Mouse (Mus musculus) ovary, postnatal 14 days (tissue): Measurements from ENCODE around the gene Ntn4.
"Not testable (repeated sequence)": the region's sequence is repeated elsewhere in the genome, so short reads cannot be mapped to it uniquely, and the experiment has no call there.

Experiments
- DNase-seq: peaks from one replicate; pipeline ENCODE4 v3.0.0; 2022; ENCODE audit warnings: low spot score

Ntn4 gene

GRCm38 (mm10) chr10:93683896-93684295 lies 43.4 kb downstream of the Ntn4 start:
- no peak for DNase-seq

DNA sequence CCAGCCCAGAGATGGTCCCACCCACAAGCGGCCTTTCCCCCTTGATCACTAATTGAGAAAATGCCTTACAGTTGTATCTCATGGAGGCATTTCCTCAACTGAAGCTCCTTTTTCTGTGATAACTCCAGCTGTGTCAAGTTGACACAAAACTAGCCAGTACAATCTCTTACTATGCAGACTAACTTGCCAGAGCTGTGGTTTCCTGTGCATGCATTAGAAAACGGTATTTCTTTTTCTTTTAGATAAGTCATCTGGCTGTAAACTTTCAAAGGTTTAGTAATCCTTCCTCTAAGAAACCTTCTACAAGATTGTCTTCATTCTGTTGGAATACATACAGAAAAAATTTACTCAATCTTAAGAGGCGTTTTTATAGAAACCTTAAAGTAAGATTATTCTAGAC lies 44.9 kb downstream of the Ntn4 start:
- not testable (repeated sequence) for DNase-seq

DNA sequence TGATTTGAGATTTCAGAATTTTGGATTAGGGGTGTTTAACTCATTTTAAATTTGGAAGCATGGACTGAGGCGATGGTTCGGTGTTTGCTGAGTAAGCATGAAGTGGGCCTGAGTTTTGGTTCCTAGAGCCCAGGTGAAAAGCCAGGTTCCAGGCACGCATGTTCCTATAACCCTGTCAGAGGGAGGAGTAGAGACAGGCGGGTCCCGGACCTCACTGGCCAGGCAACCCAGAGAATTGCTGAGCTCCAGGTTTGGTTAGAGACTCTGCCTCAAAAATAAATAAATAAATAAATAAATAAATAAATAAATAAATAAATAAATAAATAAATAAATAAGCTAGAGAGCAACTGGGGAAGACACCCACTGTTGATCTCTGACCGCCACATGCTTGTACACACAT lies 46.1 kb downstream of the Ntn4 start:
- no peak for DNase-seq

DNA sequence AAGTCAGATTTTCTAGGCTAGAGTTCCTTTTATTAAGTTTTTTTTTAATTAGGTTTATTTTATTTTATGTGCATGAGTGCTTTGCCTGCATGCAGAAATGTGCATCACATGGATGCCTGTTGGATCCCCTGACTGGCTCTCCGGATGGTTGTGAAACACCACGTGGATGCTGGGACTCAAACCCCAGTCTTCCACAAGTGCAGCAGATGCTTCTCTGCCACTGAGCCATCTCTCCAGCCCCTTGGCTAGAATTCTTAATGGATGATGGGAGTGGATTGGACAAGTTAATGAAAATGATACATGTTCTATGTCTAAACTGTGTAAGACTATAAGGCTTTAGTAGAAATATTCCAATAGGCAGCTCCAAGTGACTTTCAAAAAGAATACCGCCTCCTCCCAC lies 47.3 kb downstream of the Ntn4 start:
- DNase-seq: no peak

DNA sequence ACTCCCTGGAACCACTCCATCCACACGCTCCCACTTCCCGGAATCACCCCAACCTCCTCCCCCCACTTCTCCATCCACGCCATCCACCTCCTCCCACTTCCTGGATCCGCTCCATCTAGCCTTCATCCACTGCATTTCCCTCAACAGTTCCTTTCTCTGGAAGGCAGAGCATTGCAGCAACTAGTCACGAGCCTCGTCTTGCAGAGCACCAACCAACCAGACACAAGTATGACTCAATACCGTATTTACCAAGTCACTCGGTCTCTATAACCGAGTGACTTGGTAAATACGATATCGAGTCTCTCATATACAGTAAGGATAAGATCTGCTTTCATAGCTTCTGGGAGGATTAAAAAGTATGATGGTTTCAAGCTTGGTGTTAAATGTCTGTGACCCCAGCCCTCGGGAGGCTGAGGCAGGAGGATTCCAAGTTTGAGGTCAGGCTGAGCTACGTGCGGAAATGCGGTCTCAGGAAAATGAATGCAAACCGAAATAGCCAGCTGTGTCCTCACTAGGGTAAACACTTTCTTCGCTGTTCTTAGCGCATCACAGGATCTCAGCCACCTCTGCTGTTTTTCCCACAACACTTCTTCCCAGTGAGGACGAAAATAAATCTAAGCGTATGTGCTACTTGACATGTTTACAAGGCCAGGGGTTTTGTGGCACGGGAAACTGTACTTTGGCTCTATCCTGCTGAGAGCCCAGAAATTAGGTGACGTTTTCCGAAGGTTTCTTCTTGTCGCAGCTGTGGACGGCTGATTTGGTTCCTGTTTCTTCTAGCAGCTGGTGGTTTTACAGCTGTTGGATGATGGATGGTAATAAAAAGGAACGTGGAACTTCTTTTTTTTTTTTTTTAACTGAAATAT lies 48.1 kb downstream of the Ntn4 start:
- no peak for DNase-seq

DNA sequence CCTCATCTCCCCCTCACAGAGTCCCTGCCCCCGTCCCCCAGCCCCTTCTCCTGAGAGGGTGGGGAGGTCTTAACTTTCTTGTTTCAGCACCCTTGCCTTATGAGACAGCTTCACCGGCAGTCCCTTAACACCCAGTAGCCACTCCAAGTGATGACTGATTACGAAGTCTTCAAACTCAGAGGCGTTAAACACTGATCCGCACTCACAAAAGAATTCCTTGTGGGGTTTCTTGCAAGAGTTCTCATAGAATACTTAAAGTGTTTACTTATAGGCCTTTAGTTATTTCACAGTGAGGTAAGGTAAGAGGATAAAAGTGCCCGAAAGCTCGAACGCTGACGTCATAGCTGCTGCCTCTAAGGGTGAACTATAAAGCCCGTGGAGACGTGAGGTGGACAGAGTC lies 50.9 kb downstream of the Ntn4 start:
- no peak for DNase-seq

DNA sequence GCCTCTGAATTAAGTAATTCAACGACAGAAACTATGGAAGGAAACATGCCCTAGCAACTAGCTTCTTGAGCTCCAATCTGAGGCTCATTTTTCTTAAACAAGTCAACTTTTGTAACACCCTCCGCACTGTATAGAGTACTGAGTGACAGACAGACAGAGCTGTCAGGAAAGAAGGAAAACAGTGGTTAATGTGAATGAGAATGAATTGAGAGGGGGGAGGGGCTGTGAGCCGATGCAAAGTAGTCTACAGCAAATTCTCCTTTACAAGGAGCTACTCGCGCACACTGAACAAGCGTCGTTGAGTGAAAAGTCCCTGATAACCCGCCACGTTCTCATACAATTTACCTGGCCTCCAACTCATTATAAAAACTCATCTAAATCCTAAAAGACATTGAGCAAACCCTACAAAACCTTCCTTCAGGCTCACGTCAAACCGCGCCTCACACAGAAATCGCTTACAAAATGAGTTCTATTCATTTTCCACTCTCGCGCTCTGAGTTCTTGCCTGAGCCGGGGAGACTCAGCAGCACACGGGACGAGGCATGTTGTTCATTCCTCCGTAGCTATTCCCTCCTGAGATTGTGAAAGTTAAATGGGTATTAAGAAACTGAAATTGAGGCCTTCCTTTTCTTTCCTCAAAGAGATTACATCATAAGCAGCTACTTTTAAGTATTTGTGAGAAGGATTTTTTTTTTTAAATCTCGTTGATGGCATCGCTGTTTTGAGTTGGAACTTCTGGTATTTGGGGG lies 54.7 kb downstream of the Ntn4 start:
- DNase-seq: no peak

DNA sequence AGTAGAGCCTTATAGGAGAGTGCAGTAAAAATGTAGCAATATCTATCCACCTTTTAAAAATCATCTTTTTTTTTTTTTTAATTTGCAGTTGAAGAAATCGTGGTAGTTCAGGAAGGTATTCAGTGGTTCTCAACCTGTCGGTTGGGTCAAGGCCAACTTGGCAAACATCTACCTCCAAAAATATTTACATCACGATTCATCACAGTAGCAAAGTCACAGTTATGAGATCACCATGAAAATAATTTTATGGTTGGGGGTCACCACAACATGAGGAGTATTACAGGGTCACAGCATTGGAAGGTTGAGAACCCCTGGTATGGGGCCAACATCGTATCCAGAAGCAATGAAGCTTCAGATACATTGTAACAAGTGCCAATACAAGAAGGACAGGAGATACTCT lies 55.5 kb downstream of the Ntn4 start:
- DNase-seq: no peak

DNA sequence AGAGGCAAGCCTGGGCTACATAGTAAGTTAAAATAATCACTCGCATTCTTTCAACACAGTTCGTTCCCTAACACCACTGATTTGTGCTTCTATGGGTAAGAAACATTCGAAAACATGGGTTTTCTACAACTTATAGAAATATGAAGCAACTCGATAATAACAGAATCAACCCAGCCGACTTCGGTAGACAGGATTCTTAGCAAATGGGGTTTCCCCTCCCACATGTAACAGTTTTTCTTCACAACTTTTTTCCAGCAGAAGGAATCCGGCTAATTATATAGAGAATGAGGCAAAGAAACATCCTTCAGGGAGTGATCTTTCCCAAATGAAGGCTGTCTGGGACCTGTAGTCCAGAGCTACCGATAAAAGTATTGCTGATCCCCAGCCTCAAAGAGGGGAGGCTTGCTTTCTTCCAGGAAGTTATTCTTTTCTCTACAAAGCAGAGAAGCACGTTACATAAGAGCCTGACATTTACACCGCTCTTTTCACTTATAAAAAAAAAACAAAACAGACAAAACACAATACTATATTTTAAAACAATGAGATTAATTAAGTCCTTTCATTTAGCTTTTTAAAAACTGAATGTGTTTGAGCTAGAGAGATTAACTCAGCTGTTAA lies 57.5 kb downstream of the Ntn4 start:
- DNase-seq: no peak

GRCm38 (mm10) chr10:93699689-93700478 lies 59.4 kb downstream of the Ntn4 start:
- DNase-seq: no peak

GRCm38 (mm10) chr10:93700589-93701363 lies 60.3 kb downstream of the Ntn4 start:
- DNase-seq: no peak

DNA sequence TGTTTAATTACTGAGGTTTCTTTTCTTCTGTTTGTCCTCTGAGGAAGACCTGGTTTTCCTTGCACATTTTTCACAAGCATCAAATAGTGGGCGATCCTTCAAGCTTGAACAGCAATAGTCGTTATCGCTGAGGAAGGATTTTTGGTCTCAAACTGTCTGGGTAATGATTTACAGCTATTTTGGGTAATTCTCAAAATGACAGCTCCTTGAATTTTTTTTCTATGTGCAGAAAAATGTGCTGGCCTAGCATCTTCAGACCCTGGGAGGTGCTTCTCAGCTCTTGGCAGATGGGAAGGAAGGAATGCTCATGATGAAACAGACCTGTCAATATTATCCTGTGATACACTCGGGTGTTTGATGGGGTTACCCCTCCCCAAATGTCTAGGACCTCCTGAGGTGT lies 63.5 kb downstream of the Ntn4 start:
- DNase-seq: no peak

DNA sequence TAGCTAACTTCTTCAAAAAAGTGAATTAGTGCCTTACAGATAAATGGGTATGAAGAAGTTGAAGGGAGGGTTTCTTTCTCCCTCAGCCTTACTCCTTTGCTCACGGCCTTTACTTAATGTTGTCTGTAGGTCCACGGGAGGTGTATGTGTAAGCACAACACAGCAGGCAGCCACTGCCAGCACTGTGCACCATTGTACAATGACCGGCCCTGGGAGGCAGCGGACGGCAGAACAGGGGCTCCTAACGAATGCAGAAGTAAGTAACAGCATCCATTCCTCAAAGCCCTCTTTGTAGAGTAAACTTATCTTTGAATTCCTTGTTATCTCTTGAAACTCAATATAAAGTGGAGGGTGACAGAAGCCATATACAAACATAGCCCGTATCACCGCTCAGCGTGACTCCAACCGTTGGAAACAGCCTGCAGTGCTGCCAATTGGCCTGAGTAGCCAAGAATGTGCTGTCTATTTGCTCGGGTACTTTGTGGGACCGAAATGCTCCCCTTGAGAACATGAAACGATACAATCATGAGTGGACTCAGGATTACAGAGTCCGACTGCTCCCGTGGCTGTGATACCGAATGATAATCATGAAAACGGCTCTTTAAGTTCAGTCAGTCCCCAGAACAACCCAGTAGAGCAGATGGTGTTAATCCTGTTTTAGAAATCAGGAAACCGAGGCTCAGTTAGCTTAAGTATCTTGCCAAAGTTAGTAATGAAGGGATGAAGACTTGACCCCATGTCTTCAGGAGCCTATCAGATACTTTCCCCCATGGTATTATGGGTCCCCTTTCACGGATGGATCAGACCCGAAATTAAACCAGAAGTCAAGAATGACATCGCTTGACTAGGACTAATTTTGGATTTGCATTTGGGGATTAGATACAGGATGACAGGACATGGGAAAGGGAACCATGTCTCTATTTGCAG lies 66.9 kb downstream of the Ntn4 start:
- no peak for DNase-seq

DNA sequence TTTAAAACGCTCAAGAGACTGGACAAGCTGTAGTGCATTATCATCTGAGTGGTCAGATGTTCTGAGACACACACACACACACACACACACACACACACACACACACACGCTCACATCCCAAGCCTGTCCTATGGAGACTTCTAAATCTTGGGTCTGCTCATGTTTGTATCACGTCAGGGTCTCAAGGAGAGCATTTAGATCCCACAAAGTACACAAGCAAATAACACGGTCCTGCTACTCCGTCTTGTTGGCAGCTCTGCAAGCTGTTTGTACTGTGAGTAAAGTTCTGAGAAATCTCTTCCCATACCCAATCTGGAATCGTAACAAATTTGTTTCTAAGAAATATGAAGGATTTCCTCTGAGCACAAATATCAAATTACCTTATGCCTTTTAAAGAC lies 67.6 kb downstream of the Ntn4 start:
- no peak for DNase-seq

DNA sequence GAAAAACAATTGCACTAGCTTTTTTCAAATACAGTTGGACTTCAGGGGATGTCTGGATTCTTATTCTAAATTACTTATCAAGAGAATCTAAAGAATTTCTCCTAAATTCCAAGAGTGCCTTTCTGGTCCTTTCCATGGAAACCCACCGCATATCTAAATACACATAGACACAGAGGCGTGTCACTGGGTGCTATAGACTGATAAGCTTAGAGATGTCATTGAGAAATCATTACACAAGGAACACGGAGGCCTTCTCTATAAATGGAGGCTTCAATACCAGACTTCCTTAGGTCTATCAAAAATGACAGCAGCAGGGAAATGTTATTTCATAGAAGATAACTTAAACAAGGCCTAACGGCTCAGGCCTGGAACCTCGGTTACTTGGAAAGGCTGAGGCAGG lies 68.0 kb downstream of the Ntn4 start:
- no peak for DNase-seq

DNA sequence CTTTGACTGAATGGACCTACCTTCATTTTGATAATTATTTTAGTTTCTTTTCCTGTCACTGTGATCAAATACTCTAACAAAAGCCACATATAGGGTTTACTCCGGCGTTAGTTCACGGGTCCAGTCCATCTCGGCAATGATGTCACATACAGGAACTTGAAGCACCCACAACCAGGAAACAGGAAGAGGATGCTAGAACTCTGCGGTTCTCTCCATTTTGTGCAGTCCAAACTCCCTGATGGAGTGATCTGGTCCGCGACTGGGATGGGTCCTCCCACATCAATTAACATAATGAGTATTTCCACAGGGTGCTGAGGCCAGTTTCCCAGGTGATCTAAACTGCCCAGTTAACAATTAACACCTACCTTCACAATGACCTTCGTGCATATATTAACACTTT lies 69.1 kb downstream of the Ntn4 start:
- no peak for DNase-seq

DNA sequence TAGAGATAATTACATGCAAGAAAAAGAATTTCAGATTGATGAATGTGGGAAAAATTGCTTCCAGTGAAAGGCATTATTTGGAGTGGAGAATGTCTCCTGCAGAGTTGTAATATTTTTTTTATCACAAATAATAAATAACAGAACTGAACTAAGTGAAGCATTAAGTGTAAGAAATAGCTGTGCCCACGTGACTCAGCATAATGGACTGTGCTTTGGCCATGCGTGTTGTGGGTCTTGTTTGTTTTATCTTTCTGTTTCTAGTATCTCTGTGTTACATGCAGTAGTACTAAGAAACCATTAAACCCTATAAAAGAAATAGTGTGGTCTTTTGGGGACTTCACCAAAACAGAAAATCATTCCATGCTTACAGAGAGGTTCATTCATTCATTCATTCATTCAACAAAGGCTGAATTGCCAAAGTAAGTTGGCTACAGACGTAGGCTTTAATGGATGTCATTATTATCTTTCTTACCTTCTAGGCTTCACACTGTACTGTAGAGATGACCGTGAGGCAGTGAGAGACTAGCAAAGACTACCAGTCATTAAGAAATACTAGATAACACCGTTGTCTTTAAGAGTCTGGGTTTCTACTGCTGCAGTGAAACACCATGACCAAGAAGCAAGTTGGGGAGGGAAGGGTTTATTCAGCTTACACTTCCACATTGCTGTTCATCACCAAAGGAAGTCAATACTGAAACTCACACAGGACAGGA lies 81.3 kb downstream of the Ntn4 start:
- DNase-seq: no peak

DNA sequence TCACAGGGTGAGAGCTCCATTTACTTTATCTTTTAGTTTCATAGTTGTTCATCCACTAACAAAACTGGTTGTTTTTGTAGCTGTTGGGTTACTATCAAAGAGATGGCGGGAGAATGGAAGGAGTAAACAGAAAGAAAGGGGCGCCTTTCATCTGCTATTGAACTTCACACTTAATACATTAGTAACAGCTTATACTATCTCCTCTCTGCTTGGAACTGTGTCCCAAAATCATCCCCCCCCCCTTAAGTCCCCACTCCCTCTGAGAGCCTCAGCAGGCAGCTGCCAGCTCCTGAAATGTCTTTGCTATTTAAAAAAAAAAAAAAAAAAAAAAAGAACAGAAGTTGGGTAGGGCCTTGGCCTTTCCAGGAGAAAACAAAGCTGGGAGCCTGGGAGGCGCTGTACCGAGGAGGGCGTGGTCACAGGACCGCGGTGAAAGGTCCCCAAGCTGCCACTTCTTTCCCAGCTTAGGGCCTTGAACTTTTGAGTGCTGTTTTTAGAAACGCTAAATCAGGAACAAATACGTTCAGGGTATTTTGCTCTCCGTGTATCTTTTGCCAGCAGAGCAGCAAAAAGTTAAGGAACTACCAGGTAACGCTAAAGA lies 83.6 kb downstream of the Ntn4 start:
- DNase-seq: peak; percentile 11

DNA sequence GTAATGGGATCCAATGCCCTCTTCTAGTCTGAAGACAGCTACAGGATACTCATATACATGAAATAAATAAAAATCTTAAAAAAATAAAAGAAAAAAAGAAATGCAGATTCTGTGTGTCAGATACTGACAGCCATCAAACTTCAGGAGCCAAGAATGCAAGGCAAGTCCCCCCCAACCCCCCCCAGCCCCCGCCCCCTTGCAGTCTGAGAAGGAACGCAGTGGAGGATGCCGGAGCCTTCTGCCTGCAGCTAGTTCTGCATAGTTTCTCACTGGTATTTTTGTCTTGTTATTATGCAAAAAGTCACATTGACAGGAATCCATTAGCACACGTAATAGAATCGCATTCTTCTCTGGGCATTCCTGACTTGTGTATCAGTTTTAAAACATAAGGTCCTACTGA lies 87.7 kb downstream of the Ntn4 start:
- no peak for DNase-seq
